In the genomic region with DNA sequence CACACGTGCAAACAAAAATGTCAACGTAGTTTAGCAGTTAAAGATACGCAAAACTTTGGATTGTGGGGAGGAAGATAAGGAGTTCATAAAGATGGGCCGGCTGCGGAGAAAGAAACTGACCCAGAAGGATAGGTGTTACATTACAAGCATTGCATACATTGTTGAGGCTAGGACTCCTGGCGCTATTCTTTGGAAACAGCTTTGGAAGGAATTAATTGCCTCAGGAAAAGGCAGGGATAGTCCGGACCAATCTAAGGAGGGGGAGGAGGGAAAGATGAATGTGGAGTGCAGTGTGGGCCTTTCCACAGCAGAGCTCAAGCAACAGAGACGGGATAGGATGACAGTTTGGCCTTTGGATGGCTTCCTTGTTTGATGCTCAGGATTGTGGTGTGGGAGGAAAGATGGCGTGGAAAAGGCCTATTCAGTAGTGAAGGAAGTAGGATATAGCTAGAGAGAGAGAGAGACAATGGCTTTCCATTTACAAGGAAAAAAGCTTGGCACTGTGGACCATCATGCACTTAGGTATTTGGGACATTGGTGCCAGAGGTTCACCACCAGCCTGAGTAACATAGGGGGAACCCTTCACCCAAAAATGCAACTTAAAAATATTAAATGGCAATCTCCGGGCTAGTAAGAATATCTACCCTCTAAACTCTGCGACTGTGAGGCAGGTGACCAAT, we compare ENCODE assay signal across 8 mouse cellular contexts. TPM values are rescaled to one million over a fixed set of nuclear protein-coding genes. Genes with fewer than 3 reads are reported as not detected.
A peak's percentile ranks its signal among the peaks of the same experiment; 100 is the strongest.
DNase-seq lines count a peak whose midpoint lies in the region; ATAC-seq and TF ChIP-seq lines count a peak whose summit lies in the region.

No protein-coding gene starts in this region.

- no peak for TF ChIP-seq POLR2A in lung, adult 2 months (IDR thresholded peaks at IDR 0.05; ENCODE audit: borderline replicate concordance, extremely low read depth, low read depth, low read length)
- TF ChIP-seq POLR2A in cortical plate, adult 2 months (IDR thresholded peaks at IDR 0.05; ENCODE audit: extremely low read depth, insufficient read depth, low read length), result no peak

- H3K27ac ChIP-seq in cortical plate, adult 2 months (ENCODE audit: insufficient read depth, low read length), result no peak overlapping the region
- H3K27ac ChIP-seq in neural tube, embryonic 12.5 days, result no peak overlapping the region

- ATAC-seq in neural tube, embryonic 12.5 days (ENCODE audit: low FRiP score, low read depth), result no peak

- H3K36me3 ChIP-seq in neural tube, embryonic 12.5 days, result 0 out of 2 replicates have a peak, but pooled peaks cover 1% of the 10 kb centered on the region

- no peaks in the 10 kb centered on the region for H3K9me3 ChIP-seq in neural tube, embryonic 12.5 days

- H3K9ac ChIP-seq in neural tube, embryonic 12.5 days, result peak overlapping the region; percentile 95

- no peaks in the 10 kb centered on the region for H3K27me3 ChIP-seq in neural tube, embryonic 12.5 days (replicated peaks)

- TF ChIP-seq CTCF in lung, adult 2 months (IDR thresholded peaks at IDR 0.05; ENCODE audit: insufficient read depth, low read length), result no peak
- TF ChIP-seq CTCF in cortical plate, adult 2 months (IDR thresholded peaks at IDR 0.05; ENCODE audit: extremely low read depth, insufficient read depth, low read length), result no peak

- DNase-seq in lung, adult 2 months, result no peak
- DNase-seq in lung, postnatal 36 days, result no peak
- DNase-seq in induced T-regulatory cell, adult 2 months (ENCODE audit: low read depth), result peak; percentile 26
- DNase-seq in thymus, postnatal 10 days (ENCODE audit: low spot score in 2 of 2), result no peak
- no peak for DNase-seq in retina, embryonic 14.5 days (ENCODE audit: low spot score)
- no peak for DNase-seq in cerebellum, adult 8-10 months

- peak overlapping the region; percentile 73 for H3K4me3 ChIP-seq in lung, adult 2 months (replicated peaks; ENCODE audit: extremely low read depth, low read depth, low read length)
- peak overlapping the region; percentile 43 for H3K4me3 ChIP-seq in cortical plate, adult 2 months (ENCODE audit: insufficient read depth, low read length)
- peak overlapping the region; percentile 99 for H3K4me3 ChIP-seq in neural tube, embryonic 12.5 days

- H3K4me1 ChIP-seq in lung, adult 2 months (ENCODE audit: control insufficient read depth, insufficient read depth, low read length), result peaks cover 7% of the 10 kb centered on the region
- peaks cover 12% of the 10 kb centered on the region; the same call in 1 of the 2 replicates for H3K4me1 ChIP-seq in cortical plate, adult 2 months (ENCODE audit: control insufficient read depth, insufficient read depth, low read length)
- peaks cover 18% of the 10 kb centered on the region for H3K4me1 ChIP-seq in neural tube, embryonic 12.5 days

- H3K4me2 ChIP-seq in neural tube, embryonic 12.5 days (replicated peaks), result peak overlapping the region; percentile 98

- 15% methylated on average over 11 of the region's 11 CpGs for WGBS in lung, adult 2 months
- WGBS in neural tube, embryonic 12.5 days, result 28% methylated on average over 11 of the region's 11 CpGs

RNA-seq across cellular contexts. Expression of gene Clta, which starts 9.3 kb away (rescaled TPM):
- 165 and 187 TPM in 2 replicates for polyA plus RNA-seq in lung, adult 2 months (2012; rRNA removed)
- 385 and 422 TPM in 2 replicates for polyA plus RNA-seq in cortical plate, adult 2 months (2012; rRNA removed)
- polyA plus RNA-seq in neural tube, embryonic 12.5 days (2016; fragmentation: Nextera tagmentation; extraction: Ambion mirVana), result 277 and 293 TPM in 2 replicates

RNA-seq across cellular contexts. Expression of gene Ccin, which starts 30.2 kb away (rescaled TPM):
- polyA plus RNA-seq in lung, adult 2 months (2012; rRNA removed), result 0.07 and 0.14 TPM in 2 replicates
- not detected in 2 replicates for polyA plus RNA-seq in cortical plate, adult 2 months (2012; rRNA removed)
- polyA plus RNA-seq in neural tube, embryonic 12.5 days (2016; fragmentation: Nextera tagmentation; extraction: Ambion mirVana), result not detected in 2 replicates

RNA-seq across cellular contexts. Expression of gene Glipr2, which starts 56.3 kb away (rescaled TPM):
- polyA plus RNA-seq in lung, adult 2 months (2012; rRNA removed), result 14.3 and 18.1 TPM in 2 replicates
- 2.6 and 3.2 TPM in 2 replicates for polyA plus RNA-seq in cortical plate, adult 2 months (2012; rRNA removed)
- polyA plus RNA-seq in neural tube, embryonic 12.5 days (2016; fragmentation: Nextera tagmentation; extraction: Ambion mirVana), result 91.0 and 95.7 TPM in 2 replicates

Comparison
In these comparisons a context has a peak if more than half of its experiments do, and no peak if none do; other contexts are left out.
1. H3K4me3 ChIP-seq: peak in every context shown above with its lines; median percentile 99 in neural tube, embryonic 12.5 days; 73 in lung, adult 2 months; 43 in cortical plate, adult 2 months.